Mouse (Mus musculus): ENCODE data around the gene Galnt18.

Gene Galnt18

DNA sequence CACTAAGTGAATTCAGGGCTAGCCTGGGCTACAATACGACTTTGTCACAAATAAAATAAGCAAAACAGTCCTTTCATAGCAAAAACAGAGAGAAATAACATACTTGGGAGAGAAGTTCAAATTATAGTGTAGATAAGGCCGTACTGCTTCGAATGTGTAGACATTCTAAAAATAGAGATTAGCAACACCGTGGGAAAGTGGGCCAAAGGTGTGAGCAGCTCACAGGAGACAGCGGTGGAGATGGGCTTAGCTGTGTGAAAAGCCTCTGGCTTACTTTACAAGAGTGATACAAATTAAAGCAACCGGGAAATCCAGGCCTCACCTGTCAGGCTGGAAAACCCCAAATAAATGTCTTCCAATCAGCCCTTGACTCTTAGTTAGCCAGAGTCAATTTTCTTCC, 241.8 kb downstream of the Galnt18 start:
- no peak for DNase-seq

GRCm38 (mm10) chr7:111534826-111535405, 244.9 kb downstream of the Galnt18 start:
- DNase-seq: no peak

- DNase-seq: no peak
These were observed 250.7 kb downstream of the Galnt18 start for GRCm38 (mm10) chr7:111528961-111529643.

DNA sequence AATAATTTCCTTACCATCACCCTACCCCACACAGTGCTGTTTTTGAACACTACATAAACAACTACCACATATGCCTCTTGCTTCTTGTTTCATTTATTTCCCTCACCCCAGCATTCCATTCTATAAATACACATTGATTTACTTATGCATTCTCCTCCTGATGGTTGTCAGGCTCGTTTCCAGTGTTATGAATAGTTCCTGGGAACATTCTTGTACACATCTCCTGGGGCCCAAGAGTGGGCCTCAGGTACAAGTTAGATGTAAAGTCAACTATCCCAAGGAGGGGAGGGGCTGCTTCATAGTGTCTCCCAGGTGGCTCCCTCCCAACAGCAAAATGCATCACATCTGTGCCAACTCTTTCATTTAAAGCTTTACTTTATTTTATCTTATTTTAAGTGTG, 251.3 kb downstream of the Galnt18 start:
- no peak for DNase-seq

DNA sequence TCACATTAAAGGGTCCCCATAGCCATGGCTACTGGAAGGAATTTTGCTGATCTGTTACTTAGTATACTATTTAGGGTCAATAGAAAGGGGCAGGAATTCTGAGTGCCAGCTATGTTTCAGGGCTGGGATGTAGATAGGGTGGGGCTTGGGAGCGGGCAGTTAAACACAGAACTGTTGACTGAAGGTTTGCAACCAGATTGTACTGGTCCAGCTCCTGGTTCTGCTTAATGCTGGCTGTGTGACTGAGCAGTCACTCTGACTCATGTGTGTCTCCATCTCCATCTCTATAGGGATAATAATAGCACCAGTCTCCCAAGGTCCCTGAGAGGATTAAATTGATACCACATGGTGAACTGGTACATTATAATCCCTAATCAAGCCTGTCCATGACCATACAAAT, 258.9 kb downstream of the Galnt18 start:
- no peak for DNase-seq

DNA sequence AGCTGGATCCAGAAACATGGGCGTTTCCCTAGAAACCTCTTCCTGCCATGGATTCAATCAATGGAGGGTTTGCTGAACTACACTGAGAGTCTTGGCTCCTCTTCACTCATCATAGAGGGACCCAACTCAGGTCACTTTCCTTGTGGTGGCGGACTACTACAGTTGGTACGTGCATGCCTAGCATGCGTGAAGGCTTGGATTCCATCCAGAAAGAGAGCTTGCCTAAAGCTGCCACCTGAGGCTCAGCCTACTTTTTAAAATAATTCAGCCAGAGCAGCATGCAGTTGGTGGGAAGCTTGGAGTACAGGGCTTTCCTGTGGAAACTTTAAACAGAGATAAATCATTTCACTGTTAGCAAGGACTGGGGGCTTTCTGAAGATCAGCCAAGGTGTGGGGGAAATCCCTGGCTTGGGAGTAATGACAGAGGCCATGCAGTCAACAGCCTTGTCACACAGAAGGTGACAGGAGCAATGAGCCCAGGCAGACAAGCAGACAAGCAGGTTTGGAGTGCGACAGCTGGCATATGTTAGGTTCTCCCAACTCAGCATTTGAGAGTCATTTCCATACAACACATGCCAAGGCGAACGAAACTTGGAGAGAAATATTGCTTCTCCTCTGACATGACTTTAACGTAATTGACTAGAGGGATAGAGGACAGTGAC, 261.1 kb downstream of the Galnt18 start:
- DNase-seq: no peak

DNA sequence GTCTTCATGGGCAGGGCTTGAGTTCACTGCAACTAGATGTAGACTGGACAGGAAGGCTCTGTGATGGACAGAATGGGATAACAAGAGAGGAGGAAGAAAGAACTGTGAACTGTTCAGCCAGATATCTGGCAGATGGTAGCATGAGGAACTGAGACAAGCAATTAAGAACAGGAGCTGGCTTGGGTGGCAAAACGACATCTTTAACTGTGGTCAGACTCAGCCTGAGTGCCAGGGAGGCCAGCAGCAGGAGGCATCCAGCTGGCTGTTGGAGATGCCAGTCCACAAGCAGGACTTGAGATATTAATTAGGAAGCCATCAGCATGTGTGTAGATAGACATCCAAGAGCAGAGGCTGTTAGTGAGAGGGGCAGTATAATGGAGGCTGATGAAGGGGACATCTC, 262.9 kb downstream of the Galnt18 start:
- DNase-seq: no peak

- DNase-seq: no peak
These were observed 264.3 kb downstream of the Galnt18 start for GRCm38 (mm10) chr7:111515471-111515870.

- DNase-seq: no peak
These were observed 270.5 kb downstream of the Galnt18 start for GRCm38 (mm10) chr7:111509167-111509854.

- DNase-seq: no peak
These were observed 279.2 kb downstream of the Galnt18 start for GRCm38 (mm10) chr7:111500616-111501015.

DNA sequence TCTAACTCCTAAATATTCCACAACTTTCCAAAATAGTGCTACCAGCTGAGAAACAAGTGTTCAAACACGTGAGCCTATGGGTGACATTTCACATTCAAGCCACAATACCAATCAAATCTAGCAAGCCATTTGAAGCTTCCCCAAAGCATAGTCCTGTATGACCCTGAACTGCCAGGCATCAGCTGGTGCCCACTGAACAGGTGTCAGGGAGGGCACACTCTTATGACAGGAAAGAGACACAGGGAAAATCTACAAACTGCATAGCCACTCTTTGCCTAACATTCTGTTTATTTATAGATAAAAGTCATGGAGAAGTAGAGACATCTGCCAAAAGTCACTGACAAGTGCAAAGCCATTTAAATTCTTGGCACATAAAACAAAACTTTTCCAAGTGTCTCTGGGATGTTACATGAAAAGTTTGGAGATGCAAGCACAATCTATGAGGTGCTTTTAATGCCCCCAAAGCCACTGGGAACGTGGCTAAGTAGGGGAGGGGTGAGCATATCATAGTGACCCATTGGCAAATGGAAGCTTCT, 280.5 kb downstream of the Galnt18 start:
- DNase-seq: no peak

DNA sequence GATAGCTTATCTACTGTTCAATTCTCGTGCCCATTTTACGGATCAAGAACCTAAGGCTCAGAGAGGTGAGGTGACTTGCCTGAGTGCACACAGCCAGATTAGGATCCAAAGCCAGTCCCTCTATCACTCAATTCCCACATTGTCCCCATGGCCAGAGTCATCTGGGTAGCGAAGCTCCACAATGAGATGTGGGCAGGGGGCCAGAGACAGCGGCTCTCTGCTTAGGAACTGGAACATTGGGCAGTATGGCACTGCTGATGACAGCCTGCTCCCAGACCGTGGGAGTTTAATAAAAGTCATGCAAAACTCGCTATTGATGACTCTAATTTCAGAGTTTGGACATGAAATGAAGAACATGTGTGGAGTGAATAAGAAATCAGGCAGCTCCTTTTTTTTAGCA, 282.6 kb downstream of the Galnt18 start:
- no peak for DNase-seq

DNA sequence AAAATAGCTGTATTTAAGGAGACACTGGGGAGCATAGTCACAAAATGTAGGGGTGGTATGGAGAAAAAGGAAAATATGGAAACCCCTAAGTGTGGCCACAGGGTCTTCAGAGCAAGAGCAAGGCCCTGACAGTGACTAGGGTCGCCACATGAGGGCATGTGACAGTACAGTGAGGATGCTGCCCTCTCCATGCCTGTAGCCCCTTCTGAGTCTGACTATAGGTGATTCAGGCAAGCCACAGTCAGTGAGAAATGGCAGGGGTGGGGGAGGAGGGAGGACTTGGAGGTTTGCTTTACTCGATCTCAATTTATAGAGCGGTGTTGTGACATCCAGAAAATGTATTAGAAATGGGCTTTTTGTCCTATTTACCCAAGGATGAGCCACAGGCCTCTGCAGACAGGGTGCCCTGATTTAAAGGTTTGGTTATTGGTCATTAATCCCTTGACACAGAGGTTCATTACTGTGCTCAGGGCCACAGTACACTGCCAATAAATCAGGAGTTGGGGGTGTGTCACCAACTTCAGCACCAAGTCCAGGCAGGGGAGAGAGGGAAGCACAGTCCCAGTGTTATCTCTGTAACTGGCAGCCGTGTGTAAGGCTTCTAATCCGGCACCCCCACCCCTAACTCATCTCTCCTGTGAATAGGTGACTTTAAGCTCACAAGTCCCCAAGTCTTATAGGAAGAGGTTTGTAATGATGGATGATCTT, 287.4 kb downstream of the Galnt18 start:
- DNase-seq: no peak

DNA sequence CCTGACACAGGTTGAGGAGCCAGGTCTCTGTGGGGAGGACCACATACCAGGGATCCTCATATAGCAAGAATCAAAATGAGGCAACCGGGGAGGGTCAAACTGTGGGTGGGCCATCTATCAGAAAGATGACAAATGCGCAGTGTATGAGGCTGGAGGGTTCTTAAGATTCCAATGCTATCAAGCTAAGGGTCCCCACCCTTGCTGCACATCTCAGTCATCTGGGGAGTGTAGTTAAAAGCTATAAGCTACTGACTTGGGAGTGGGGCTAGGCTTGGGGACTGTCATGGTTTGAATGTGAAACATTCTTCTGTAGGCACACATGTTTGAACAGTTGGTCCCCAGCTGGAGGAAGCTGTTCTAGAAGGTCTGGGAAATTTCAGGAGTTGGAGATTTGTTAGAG, 288.2 kb downstream of the Galnt18 start:
- DNase-seq: no peak

- no peak for DNase-seq
These were observed 292.9 kb downstream of the Galnt18 start for GRCm38 (mm10) chr7:111486811-111487333.

- no peak for DNase-seq
These were observed 295.9 kb downstream of the Galnt18 start for GRCm38 (mm10) chr7:111483896-111484295.

GRCm38 (mm10) chr7:111483321-111483720, 296.5 kb downstream of the Galnt18 start:
- DNase-seq: no peak

- no peak for DNase-seq
These were observed 312.1 kb downstream of the Galnt18 start for GRCm38 (mm10) chr7:111467715-111468114.

DNA sequence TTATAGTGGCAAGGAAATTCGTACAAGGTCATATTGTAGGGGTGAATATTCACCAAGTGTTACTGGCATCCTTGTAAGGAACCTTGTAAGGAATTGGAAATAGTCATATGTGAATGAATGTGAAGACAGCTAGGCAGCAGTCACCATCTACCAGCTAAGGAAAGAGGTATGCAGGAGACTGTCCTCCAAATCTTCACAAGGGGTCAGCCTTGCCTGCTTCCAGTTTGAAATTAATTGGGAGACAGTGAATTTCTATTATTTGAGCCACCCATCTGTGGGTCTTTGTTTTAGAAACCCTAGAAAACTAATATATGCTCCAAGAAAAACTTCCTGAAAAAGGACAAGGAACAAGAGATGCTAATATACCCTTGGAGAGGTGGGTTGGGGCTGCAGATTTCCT, 313.1 kb downstream of the Galnt18 start:
- DNase-seq: no peak

- no peak for DNase-seq
These were observed 313.7 kb downstream of the Galnt18 start for GRCm38 (mm10) chr7:111466121-111466520.

GRCm38 (mm10) chr7:111459716-111460115, 320.1 kb downstream of the Galnt18 start:
- no peak for DNase-seq

DNA sequence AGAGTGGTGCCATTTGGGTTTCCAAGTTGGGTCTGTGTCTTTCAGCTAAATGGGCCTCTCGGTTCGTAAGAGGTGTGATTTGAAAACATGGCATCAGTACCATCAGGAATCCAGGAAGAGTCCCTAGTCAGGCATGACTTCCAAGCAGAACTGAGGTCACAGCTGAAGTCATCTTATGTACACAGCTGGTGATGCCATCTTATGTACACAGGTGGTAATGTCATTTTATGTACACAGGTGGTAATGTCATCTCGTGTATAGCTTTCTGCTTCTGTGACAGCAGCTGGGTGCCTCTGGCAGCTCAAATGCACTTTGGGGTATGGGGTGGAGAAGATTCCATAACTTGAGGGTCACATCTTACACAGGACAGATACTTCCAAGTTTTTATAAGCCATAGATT, 323.8 kb downstream of the Galnt18 start:
- DNase-seq: no peak

DNA sequence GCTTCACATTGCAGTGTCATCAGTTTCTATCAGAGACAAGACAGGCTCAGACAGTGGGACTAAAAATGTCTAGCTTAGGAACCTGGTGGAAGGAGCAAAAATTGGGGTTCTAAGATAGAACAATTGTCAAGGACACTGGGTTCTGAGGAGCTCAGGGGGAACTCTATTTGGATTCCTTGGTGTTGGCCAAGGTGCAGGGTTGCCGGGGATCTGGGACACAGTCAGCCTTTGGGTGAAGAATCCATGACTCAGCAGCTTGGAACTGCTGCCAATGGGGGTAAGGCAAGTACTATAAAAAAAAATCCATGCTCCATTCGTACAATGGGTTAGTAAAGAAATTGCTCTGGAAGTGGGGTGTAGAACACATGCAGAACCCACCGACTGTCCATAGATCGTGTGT, 324.2 kb downstream of the Galnt18 start:
- no peak for DNase-seq
